Mouse (Mus musculus) urinary bladder, postnatal 0 days (tissue): Measurements from ENCODE around the gene Hoxb7. TPM values are rescaled to one million over a fixed set of nuclear protein-coding genes. Genes with fewer than 3 reads are reported as not detected.
A peak's percentile ranks its signal among the peaks of the same experiment; 100 is the strongest.

Source experiments
- microRNA counts: library from miRNA; unstranded; fragments of <30 nt; microRNA quantifications from one replicate; lab custom pipeline; 2016
- microRNA-seq: library from miRNA; unstranded; fragments of <30 nt; microRNA quantifications from one replicate; pipeline ENCODE4, GENCODE M21; 2016
- polyA plus RNA-seq: library from polyadenylated mRNA; unstranded; fragments of >200 nt; fragmentation: Nextera tagmentation; extraction: Ambion mirVana; gene quantifications from 2 replicates; pipeline ENCODE4 v1.2.1, GENCODE M21; 2015

The Hoxb7 gene
- polyA plus RNA-seq = 3.5 and 5.4 TPM in 2 replicates

DNA sequence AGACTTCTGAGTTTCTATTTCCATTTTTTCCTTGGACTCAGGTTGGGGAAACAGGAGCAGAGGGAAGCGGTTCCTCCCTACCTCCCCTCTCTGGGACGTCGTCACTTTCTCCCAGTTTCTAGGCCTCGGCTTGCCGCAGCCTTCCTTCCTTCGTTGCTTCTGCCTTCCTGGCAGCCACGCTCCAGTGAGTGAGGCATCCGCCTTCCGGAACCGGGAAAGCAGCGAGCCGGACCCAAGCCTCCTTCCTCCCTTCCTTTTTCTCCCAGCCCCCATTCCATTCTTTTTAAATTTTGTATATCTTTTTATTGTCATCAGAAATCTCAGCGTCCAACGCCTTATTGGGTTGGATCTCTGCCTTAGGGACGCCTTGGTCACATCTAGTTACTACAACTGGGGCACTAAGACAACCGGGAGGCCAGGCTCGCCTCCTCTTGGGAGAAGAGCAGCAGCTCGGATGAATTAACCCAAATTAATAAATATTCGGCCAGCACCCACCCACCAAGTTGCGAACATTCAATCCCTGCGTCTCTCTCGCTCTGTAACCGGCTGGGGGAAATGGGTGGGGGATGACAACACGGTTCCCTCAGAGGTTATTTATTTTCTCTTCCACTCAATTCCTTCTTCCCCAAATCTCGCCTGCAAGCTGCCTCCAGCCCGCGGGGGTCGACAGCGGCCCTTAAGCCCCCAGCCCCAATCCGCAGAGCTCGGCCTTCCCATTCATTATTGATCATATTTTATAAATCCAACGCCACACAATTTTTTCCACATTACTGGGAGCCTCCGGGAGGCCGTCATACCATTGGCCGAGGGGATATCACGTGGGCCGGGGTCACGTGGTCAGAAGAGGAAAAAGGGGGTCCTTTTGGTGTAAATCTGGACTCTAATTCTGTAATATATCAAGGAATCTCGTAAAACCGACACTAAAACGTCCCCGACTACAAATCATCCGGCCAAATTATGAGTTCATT lies at the start of gene Hoxb7:
Gene Hoxb7 (plus strand): TSS at position 853 of the 968 bp plus-strand sequence.

DNA sequence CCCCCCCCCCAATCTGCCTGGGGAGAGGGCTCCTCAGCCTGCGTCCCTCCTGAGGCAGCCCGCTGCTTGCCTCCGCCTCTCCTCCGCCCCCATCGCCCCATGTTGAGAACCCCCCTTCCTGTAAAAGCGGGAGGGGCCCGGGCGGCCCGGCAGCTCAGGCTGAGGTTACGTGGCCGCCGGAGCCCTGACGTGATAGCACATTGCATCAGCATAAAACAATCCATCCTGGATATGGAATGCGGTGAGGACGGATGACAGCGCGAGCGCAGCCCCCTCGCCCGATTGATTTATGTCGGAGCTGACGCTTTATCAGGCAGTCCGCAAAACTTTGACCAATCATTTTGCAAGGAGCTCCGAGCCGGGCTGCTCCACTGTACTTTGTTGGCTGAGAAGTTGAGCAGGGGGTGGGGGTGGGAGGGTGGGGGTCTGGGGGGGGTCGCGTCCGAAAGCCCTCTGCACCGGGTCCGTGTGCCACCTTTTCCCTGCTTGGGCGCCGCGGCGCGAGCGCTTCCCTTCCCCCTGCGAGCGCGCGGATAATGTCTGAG lies 15.4 kb upstream of the Hoxb7 start, which contains the start of gene Hoxb9:
Gene Hoxb9 (plus strand): TSS at position 462 of the 545 bp plus-strand sequence.

DNA sequence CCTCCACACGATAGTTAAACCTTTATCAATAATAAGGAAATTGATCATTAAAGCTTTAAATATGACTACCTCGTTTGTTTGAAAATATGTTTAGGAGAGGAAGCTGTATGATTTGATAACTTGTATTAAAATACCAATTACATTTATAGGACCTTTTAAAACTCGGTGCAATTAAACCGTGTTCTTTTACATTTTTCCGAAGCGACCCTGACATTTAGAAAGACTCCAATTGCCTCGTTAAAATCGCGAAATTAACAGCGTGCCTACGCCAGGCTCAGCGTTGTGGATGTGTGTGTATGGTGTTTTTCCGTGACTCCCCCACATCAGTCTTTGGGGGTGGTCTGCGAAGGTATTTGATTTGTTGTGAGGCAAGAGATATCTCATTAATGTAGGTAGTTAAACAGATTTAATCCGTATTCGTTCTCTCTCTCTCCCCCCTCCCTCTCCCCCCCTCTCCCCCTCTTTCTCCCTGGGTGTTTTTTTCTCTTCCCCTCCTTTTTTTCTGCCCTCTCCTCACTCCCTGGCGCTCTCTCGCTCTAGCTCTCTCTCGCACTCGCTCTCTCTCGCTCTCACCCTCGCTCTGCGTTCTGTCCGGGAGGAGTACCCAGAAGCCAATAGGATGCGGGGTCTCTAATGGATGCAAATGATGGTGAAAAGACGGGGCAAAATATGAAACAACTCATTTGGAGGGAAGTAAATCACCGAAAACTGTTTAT lies 4.4 kb upstream of the Hoxb7 start, which contains the start of gene Hoxb8:
Gene Hoxb8 (plus strand): TSS at position 51 of the 716 bp plus-strand sequence.

DNA sequence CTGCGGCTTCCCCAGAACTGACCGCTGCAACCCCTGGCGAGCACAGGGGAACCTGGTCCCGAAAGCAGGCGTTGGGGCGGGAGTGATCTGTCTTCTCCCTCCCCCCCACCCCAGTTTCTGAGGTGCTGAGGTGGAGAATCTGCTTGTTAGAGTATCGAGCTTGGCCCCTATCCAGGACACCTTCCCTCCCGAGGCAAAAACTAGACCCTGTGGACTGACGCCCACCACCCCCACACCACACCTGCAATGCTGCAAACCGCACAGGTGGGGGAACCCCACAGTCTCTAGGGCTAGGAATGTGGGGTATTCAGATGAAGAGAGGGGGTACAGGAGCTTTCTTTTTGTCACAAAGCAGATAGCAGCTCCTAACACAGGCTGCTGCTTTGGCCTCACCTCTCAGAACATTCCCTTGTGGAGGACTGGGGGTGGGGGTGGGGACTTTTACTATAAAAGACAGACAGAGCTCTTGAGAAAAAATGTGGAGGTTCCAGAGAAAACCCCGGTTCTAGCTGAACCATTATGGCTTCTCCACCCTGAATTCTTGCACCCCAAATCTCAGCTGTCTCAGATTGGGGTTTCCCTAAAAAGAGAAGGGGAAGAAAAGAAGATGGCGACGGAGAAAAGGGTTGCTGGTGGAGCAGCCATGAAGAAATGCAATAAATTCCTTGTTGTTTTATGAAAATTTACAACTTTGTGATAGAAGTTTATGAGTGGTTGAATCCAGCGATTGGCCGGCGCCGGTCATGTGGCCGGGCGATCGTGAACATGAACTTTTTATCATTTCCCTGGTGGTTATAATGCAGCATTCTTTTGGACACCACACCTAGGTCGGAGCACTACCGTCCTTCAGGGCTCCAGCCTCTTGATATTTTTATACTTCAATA lies 5.5 kb downstream of the Hoxb7 start, which contains the start of gene Hoxb6:
Gene Hoxb6 (plus strand): TSS at position 796 of the 884 bp plus-strand sequence.

DNA sequence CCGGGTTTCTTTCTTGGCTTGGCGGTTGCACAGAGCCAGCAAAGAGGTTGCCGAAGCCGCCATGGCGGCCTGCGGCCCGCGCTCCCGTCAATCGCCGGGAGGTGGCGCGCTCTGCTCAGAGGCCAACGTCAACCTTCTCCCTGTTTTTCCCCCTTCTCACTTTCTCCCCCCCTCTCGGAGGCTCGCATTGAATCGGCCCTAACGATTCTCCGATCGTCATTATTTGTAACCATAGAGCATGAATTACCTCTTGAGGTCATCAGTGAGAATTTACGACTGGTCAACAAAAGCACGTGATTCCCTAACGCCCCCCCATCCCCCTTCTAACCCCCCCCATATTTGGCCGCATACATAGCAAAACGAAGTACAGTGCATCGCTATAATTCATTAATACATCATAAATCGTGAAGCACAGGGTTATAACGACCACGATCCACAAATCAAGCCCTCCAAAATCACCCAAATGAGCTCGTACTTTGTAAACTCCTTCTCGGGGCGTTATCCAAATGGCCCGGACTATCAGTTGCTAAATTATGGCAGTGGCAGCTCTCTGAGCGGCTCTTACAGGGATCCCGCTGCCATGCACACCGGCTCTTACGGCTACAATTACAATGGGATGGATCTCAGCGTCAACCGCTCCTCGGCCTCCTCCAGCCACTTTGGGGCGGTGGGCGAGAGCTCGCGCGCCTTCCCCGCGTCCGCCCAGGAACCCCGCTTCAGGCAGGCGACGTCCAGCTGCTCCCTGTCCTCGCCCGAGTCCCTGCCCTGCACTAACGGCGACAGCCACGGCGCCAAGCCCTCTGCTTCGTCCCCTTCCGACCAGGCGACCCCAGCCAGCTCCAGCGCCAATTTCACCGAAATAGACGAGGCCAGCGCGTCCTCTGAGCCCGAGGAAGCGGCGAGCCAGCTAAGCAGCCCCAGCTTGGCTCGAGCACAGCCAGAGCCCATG lies 17.0 kb downstream of the Hoxb7 start, which contains the start of gene Hoxb5:
Gene Hoxb5 (plus strand): TSS at position 186 of the 949 bp plus-strand sequence.

DNA sequence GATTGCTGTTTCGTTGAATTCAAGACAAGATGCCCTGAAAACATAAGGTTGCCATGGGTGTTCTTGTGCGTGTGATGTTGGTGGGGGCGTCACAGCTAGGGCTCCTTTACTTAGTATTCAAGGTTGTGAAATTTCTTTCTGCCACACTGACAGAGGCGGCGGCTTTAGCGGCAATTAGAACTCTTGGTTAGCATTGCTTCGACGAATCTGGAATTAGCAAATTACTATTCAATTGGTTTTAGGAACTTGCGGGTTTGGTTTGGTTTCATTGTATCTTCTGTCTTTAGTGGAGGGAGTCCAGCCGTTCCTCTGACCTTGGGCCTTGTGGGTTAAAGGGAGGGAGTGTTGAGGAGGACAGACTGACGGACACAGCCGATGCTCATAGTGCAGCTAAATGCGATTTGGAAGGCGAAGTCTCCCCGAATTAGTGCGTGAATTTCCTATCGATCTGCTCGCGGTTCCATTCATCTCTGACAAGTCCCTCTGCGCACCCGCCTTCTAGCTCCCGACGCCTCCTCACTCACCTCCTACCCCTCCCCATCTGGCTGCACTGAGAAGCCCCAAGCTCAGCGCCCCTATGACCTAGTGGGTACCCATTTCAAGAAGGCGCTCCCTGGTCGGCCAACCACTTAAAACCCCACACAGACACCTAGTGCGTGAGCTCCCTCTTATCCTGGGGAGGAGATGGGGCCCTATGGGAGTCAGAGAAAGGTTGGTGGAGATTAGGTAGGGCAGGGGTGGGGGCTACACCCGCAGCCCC lies 31.4 kb downstream of the Hoxb7 start, which contains the start of gene Hoxb4:
Gene Hoxb4 (plus strand): TSS at position 660 of the 760 bp plus-strand sequence.

DNA sequence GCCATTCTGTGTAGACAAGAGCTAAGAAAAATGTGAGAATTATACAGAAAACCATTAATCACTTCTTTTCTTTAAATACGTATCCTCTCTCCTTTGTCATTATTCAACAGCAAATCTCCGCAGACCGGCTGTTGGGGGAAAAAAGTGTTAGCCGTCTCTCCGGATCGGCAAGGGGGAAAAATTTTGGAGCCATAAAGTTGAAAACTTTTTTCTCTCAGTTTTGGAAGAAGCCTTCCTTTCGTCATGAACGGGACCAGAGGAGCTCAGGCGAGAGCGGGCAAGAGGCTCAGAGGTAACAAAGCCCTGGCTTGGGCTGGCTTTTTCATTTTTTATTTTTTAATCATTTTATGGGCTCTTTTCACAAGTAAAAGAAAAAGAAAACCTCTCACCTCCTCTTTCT lies 36.7 kb downstream of the Hoxb7 start, which contains the start of gene Hoxb3:
Gene Hoxb3 (plus strand): TSS at position 173 of the 400 bp plus-strand sequence.

MicroRNAs within 50 kb of the gene (microRNA counts, 519-probe panel; counts per million panel counts)
- microRNA mmu-miR-10a (lab: Ali Mortazavi, UCI) (4,144 counts per million, percentile 77 among the panel's probes with 10 or more counts), microRNA mmu-miR-196a (lab: Ali Mortazavi, UCI) (3,568 counts per million, percentile 61 among the panel's probes with 10 or more counts)

Small RNA genes lying within 50 kb of the gene (microRNA-seq; reads per million reads assigned to microRNA genes)
- gene Mir10a (12,282 reads per million, percentile 95 among the genes with 10 or more reads in this experiment), gene Mir196a-1 (7.4 reads per million, percentile 16 among the genes with 10 or more reads in this experiment)

Other genes starting within 250 kb of the Hoxb7 start
- 29.5 and 31.3 TPM in 2 replicates for gene Ube2z, start 221.2 kb upstream of the Hoxb7 start, polyA plus RNA-seq
- gene Atp5g1, start 211.0 kb upstream of the Hoxb7 start, polyA plus RNA-seq = 575 and 602 TPM in 2 replicates
- 0.10 TPM in 2 replicates for gene Calcoco2, start 174.7 kb upstream of the Hoxb7 start, polyA plus RNA-seq
- not detected in 2 replicates for gene Ttll6, start 152.8 kb upstream of the Hoxb7 start, polyA plus RNA-seq
- gene Hoxb13, start 92.3 kb upstream of the Hoxb7 start, polyA plus RNA-seq = 1.8 and 1.9 TPM in 2 replicates
- 0.56 and 0.63 TPM in 2 replicates for gene Hoxb9, start 15.2 kb upstream of the Hoxb7 start, polyA plus RNA-seq
- gene Hoxb8, start 4.7 kb upstream of the Hoxb7 start, polyA plus RNA-seq = 0.21 and 0.26 TPM in 2 replicates
- gene Hoxb6, start 5.9 kb downstream of the Hoxb7 start, polyA plus RNA-seq = 1.2 and 1.3 TPM in 2 replicates
- 0.96 and 0.98 TPM in 2 replicates for gene Hoxb5, start 16.7 kb downstream of the Hoxb7 start, polyA plus RNA-seq
- 0.39 and 0.48 TPM in 2 replicates for gene Hoxb4, start 31.6 kb downstream of the Hoxb7 start, polyA plus RNA-seq
- gene Hoxb3, start 36.7 kb downstream of the Hoxb7 start, polyA plus RNA-seq = 0.27 and 0.29 TPM in 2 replicates
- gene Hoxb2, start 63.9 kb downstream of the Hoxb7 start, polyA plus RNA-seq = 3.0 and 3.6 TPM in 2 replicates
- not detected in 2 replicates for gene Hoxb1, start 79.1 kb downstream of the Hoxb7 start, polyA plus RNA-seq
- gene Skap1, start 178.0 kb downstream of the Hoxb7 start, polyA plus RNA-seq = 0.31 and 0.35 TPM in 2 replicates